In the genomic region with DNA sequence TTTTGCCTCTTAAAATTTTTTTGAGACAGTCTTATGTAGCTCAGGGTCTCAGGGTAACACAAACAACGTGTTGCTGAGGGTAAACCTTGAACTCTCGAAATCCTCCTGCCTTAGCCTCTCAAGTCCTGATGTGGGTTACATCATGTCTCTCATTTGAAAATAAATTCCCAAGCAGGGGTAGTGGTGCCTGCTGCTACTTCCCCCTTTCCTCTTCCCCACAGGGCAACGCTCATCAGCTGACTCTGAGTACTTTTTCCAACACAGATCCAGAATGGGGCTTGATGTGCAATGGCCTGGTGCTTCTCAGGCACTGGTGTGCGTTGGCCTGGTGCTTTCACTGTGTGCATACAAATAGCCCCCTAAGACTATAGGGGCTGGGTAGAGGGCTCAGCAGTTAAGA, we compare ENCODE assay signal across 29 mouse cellular contexts. TPM values are rescaled to one million over a fixed set of nuclear protein-coding genes. Genes with fewer than 3 reads are reported as not detected.
DNase-seq lines count a peak whose midpoint lies in the region; ATAC-seq and TF ChIP-seq lines count a peak whose summit lies in the region.
"Had no signal": no experiment of that assay in that cellular context is flagged by ENCODE, and none has a peak within 500 bp of the region (broad histone marks: within the 10 kb centered on the region; RNA-seq: fewer than 3 reads in every experiment).

No protein-coding gene starts in this region.

- no peak overlapping the region for H3K4me3 ChIP-seq in liver, postnatal 0 days (ENCODE audit: low read depth, low read length)
- H3K4me3 ChIP-seq in liver, embryonic 12.5 days = no peak overlapping the region
- H3K4me3 ChIP-seq in ES-Bruce4 (ENCODE audit: low read depth, low read length) = no peak overlapping the region
- H3K4me3 ChIP-seq: hindbrain, embryonic 12.5 days; intestine, embryonic 15.5 days; layer of hippocampus, adult 2 months; limb, embryonic 15.5 days had no signal

- H3K36me3 ChIP-seq in liver, postnatal 0 days (replicated peaks; ENCODE audit: insufficient read depth, low read length) = no peaks in the 10 kb centered on the region
- 0 out of 2 replicates have a peak, but pooled peaks cover 10% of the 10 kb centered on the region for H3K36me3 ChIP-seq in liver, embryonic 12.5 days
- H3K36me3 ChIP-seq in ES-Bruce4 (ENCODE audit: control insufficient read depth, insufficient read depth, low read length, poor library complexity, severe bottlenecking) = peaks cover 3% of the 10 kb centered on the region
- H3K36me3 ChIP-seq: hindbrain, embryonic 12.5 days; intestine, embryonic 15.5 days; limb, embryonic 15.5 days; midbrain, embryonic 13.5 days had no signal

- no peak for TF ChIP-seq POLR2A in ES-Bruce4 (IDR thresholded peaks at IDR 0.05; ENCODE audit: insufficient read depth, low read length)

- TF ChIP-seq CTCF in liver, postnatal 0 days (IDR thresholded peaks at IDR 0.05; ENCODE audit: low read depth) = no peak
- TF ChIP-seq CTCF in ES-Bruce4 (IDR thresholded peaks at IDR 0.05; ENCODE audit: low read depth, low read length) = no peak

- DNase-seq in liver, postnatal 0 days = no peak
- no peak for DNase-seq in layer of hippocampus, postnatal 10 days (ENCODE audit: low spot score in 2 of 2)
- DNase-seq in left cerebral cortex, postnatal 10 days (ENCODE audit: extremely low spot score in 1 of 2, low spot score in 2 of 2) = no peak
- DNase-seq: adrenal gland, adult 8-10 months; cerebellum, adult 11-12 months; cerebellum, adult 9-11 months; gastrocnemius, postnatal 10 days; heart, postnatal 36 days; kidney, adult 2 months; kidney, postnatal 36 days; lung, embryonic 14.5 days; right cerebral cortex, adult 18-20 months; spleen, adult 18-20 months; thymus, postnatal 25 days had no signal

- no peak for ATAC-seq in liver, postnatal 0 days
- ATAC-seq in liver, embryonic 12.5 days = no peak
- peak; percentile 13; the same call in 1 of the 2 replicates for ATAC-seq in common myeloid progenitor, adult 5-6 weeks (replicated peaks; ENCODE audit: low read depth, poor library complexity, severe bottlenecking)
- ATAC-seq in megakaryocyte progenitor cell, adult 5-6 weeks (replicated peaks; ENCODE audit: poor library complexity) = peak; percentile 46
- ATAC-seq: activated CD4-positive, CD25-positive, alpha-beta regulatory T cell, adult 4 months; forebrain, embryonic 16.5 days; hindbrain, postnatal 0 days; intestine, embryonic 15.5 days; midbrain, embryonic 13.5 days had no signal

- H3K9me3 ChIP-seq in liver, postnatal 0 days (ENCODE audit: low read length) = no peaks in the 10 kb centered on the region
- H3K9me3 ChIP-seq in liver, embryonic 12.5 days (replicated peaks) = no peaks in the 10 kb centered on the region
- no peaks in the 10 kb centered on the region for H3K9me3 ChIP-seq in ES-Bruce4 (replicated peaks; ENCODE audit: control insufficient read depth, insufficient read depth, low read length, poor library complexity, severe bottlenecking)
- H3K9me3 ChIP-seq: embryonic facial prominence, embryonic 13.5 days; hindbrain, embryonic 12.5 days; intestine, embryonic 15.5 days; limb, embryonic 10.5 days; limb, embryonic 15.5 days; midbrain, embryonic 13.5 days had no signal

- H3K9ac ChIP-seq in liver, postnatal 0 days (replicated peaks) = no peak overlapping the region
- H3K9ac ChIP-seq in liver, embryonic 12.5 days = no peak overlapping the region
- H3K9ac ChIP-seq in ES-Bruce4 (ENCODE audit: low read depth, poor library complexity, severe bottlenecking) = peak overlapping the region; percentile 6
- H3K9ac ChIP-seq: intestine, embryonic 15.5 days; limb, embryonic 15.5 days; liver, embryonic 14.5 days; lung, embryonic 14.5 days; midbrain, embryonic 13.5 days had no signal

- H3K4me1 ChIP-seq in liver, postnatal 0 days (ENCODE audit: insufficient read depth) = peaks cover 30% of the 10 kb centered on the region
- peaks cover 37% of the 10 kb centered on the region for H3K4me1 ChIP-seq in liver, embryonic 12.5 days
- peaks cover 2% of the 10 kb centered on the region for H3K4me1 ChIP-seq in ES-Bruce4 (ENCODE audit: control insufficient read depth, insufficient read depth, low read length)

- intact Hi-C loops in left cerebral cortex, postnatal 10 days (cut with DNase I) = no loop called here

- H3K4me2 ChIP-seq in liver, postnatal 0 days (ENCODE audit: low read depth, low read length) = no peak overlapping the region
- H3K4me2 ChIP-seq in liver, embryonic 12.5 days = no peak overlapping the region
- H3K4me2 ChIP-seq: hindbrain, embryonic 12.5 days; limb, embryonic 15.5 days had no signal

- no peaks in the 10 kb centered on the region for H3K27me3 ChIP-seq in liver, postnatal 0 days (ENCODE audit: insufficient read depth, low read length)
- H3K27me3 ChIP-seq in liver, embryonic 12.5 days (replicated peaks) = no peaks in the 10 kb centered on the region
- H3K27me3 ChIP-seq in ES-Bruce4 (ENCODE audit: control insufficient read depth, insufficient read depth, low read length, poor library complexity, severe bottlenecking) = no peaks in the 10 kb centered on the region
- H3K27me3 ChIP-seq: embryonic facial prominence, embryonic 13.5 days; hindbrain, embryonic 12.5 days; intestine, embryonic 15.5 days; limb, embryonic 15.5 days; midbrain, embryonic 13.5 days had no signal

- TF ChIP-seq EP300 in liver, postnatal 0 days (IDR thresholded peaks at IDR 0.05; ENCODE audit: low read depth) = no peak
- TF ChIP-seq EP300 in ES-Bruce4 (IDR thresholded peaks at IDR 0.05; ENCODE audit: insufficient read depth, low read depth, low read length) = 0 out of 2 replicates have a peak, but pooled peaks have one; percentile 6

- peak overlapping the region; percentile 35; the same call in 1 of the 2 replicates for H3K27ac ChIP-seq in liver, postnatal 0 days (ENCODE audit: low read depth)
- no peak overlapping the region for H3K27ac ChIP-seq in liver, embryonic 12.5 days
- peak overlapping the region; percentile 48 for H3K27ac ChIP-seq in ES-Bruce4 (ENCODE audit: insufficient read depth, low read length)
- H3K27ac ChIP-seq: hindbrain, embryonic 12.5 days; liver, embryonic 14.5 days had no signal

- 52% methylated on average over 4 of the region's 4 CpGs for WGBS in liver, postnatal 0 days (ENCODE audit: insufficient replicate concordance)
- WGBS in liver, embryonic 12.5 days (ENCODE audit: insufficient replicate concordance) = 63% methylated on average over 4 of the region's 4 CpGs

RNA-seq across cellular contexts. Expression of a gene that starts 1.4 kb away (rescaled TPM):
- 32.6 and 34.5 TPM in 2 replicates for polyA plus RNA-seq in liver, postnatal 0 days (2015; fragmentation: Nextera tagmentation; extraction: Ambion mirVana)
- 56.7 and 58.2 TPM in 2 replicates for polyA plus RNA-seq in liver, embryonic 12.5 days (2016; fragmentation: Nextera tagmentation; extraction: Ambion mirVana)
- polyA plus RNA-seq in ES-Bruce4 (2011; ENCODE audit: insufficient read depth, insufficient read length, low read depth, missing spikeins) = 171 TPM in 2 replicates
- 94.7 and 123 TPM in 2 replicates for total RNA-seq in common myeloid progenitor, adult 5-6 weeks (2017)
- total RNA-seq in megakaryocyte progenitor cell, adult 5-6 weeks (2015) = 84.6 and 97.1 TPM in 2 replicates
- total RNA-seq in megakaryocyte progenitor cell, adult 5-6 weeks (2017) = 50.8 and 85.5 TPM in 2 replicates
- total RNA-seq in layer of hippocampus, postnatal 10 days (2021) = 10 to 100 TPM; 55.9 to 63.8 TPM
- total RNA-seq in left cerebral cortex, postnatal 10 days (2021) = 10 to 100 TPM; 54.9 to 60.3 TPM

RNA-seq across cellular contexts. Expression of a gene that starts 23.2 kb away (rescaled TPM):
- 163 and 166 TPM in 2 replicates for polyA plus RNA-seq in liver, postnatal 0 days (2015; fragmentation: Nextera tagmentation; extraction: Ambion mirVana)
- polyA plus RNA-seq in liver, embryonic 12.5 days (2016; fragmentation: Nextera tagmentation; extraction: Ambion mirVana) = 372 and 377 TPM in 2 replicates
- polyA plus RNA-seq in ES-Bruce4 (2011; ENCODE audit: insufficient read depth, insufficient read length, low read depth, missing spikeins) = 541 and 557 TPM in 2 replicates
- total RNA-seq in common myeloid progenitor, adult 5-6 weeks (2017) = 954 and 1,077 TPM in 2 replicates
- 486 and 506 TPM in 2 replicates for total RNA-seq in megakaryocyte progenitor cell, adult 5-6 weeks (2015)
- 767 and 797 TPM in 2 replicates for total RNA-seq in megakaryocyte progenitor cell, adult 5-6 weeks (2017)
- 100 to 1,000 TPM; 179 to 207 TPM for total RNA-seq in layer of hippocampus, postnatal 10 days (2021)
- 100 to 1,000 TPM; 148 to 157 TPM for total RNA-seq in left cerebral cortex, postnatal 10 days (2021)

RNA-seq across cellular contexts. Expression of a gene that starts 57.4 kb away (rescaled TPM):
- 38.6 and 39.5 TPM in 2 replicates for polyA plus RNA-seq in liver, postnatal 0 days (2015; fragmentation: Nextera tagmentation; extraction: Ambion mirVana)
- polyA plus RNA-seq in liver, embryonic 12.5 days (2016; fragmentation: Nextera tagmentation; extraction: Ambion mirVana) = 87.0 and 92.4 TPM in 2 replicates
- 75.3 and 77.9 TPM in 2 replicates for polyA plus RNA-seq in ES-Bruce4 (2011; ENCODE audit: insufficient read depth, insufficient read length, low read depth, missing spikeins)
- 73.9 and 83.7 TPM in 2 replicates for total RNA-seq in common myeloid progenitor, adult 5-6 weeks (2017)
- total RNA-seq in megakaryocyte progenitor cell, adult 5-6 weeks (2015) = 74.0 and 89.7 TPM in 2 replicates
- total RNA-seq in megakaryocyte progenitor cell, adult 5-6 weeks (2017) = 130 and 137 TPM in 2 replicates
- total RNA-seq in layer of hippocampus, postnatal 10 days (2021) = 10 to 100 TPM; 73.4 to 78.0 TPM
- total RNA-seq in left cerebral cortex, postnatal 10 days (2021) = 10 to 100 TPM; 81.7 to 83.4 TPM

Comparison
In these comparisons a context has a peak if more than half of its experiments do, and no peak if none do; other contexts are left out.
1. ATAC-seq: peak in common myeloid progenitor, adult 5-6 weeks (single experiment) and megakaryocyte progenitor cell, adult 5-6 weeks (single experiment); none in liver, postnatal 0 days (single experiment) and liver, embryonic 12.5 days (single experiment).